Mouse (Mus musculus) spleen, adult 2 months (tissue): ENCODE results near the gene Pdk1.

ENCODE experiments used
- CTCF ChIP-seq: fragments of 200-500 bp; IDR thresholded peaks from 2 replicates; pipeline ENCODE4 v1.5.1; 2011; ENCODE audit warnings: mild to moderate bottlenecking, inconsistent platforms; ENCODE audit not compliant: insufficient read depth, insufficient read length, insufficient replicate concordance; ENCODE audit errors: extremely low read depth
- POLR2A ChIP-seq: fragments of 200-500 bp; IDR thresholded peaks from 2 replicates; pipeline ENCODE4 v1.6.1; 2011; ENCODE audit warnings: low read depth, low read length, inconsistent platforms

DNA sequence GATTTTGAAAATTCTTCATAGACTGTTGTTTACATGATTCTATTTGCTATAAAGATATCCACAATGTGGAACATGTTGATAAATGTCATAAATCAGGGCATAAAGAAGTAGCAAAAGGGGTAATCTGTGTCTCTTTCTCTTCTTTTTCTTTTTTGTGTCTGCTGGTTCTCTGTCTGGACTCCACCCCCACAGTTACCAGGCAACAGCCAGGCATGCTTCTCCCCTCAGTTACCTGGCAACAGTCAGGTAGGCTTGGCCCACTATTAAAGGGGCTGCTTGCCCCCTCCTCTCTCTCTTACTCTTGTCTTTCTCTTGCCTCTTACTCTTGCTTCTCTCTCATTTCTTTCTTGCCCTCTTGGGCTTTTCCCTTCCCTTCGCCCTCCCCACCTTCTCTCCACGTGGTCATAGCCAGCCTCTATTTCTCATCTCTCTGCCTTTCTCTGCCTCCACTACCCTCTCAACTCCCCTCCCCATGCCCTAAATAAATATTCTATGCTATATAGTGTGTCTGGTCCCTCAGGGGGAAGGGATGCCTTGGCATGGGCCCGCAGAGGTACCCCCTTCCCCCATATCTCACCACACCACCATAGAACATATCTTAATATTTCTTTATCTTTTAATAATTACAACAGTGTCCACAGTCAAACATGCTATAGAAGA is 64.8 kb downstream of the Pdk1 start:
- TF ChIP-seq CTCF, result no peak
- no peak for TF ChIP-seq POLR2A
